Mouse (Mus musculus) yolk sac, embryonic 10.5 days (tissue): ENCODE measurements around the gene Creb3l2.

Experiments
- DNase-seq: peaks from one replicate; pipeline ENCODE4 v3.0.0-alpha.2; 2017; ENCODE audit warnings: low spot score

Gene Creb3l2

DNA sequence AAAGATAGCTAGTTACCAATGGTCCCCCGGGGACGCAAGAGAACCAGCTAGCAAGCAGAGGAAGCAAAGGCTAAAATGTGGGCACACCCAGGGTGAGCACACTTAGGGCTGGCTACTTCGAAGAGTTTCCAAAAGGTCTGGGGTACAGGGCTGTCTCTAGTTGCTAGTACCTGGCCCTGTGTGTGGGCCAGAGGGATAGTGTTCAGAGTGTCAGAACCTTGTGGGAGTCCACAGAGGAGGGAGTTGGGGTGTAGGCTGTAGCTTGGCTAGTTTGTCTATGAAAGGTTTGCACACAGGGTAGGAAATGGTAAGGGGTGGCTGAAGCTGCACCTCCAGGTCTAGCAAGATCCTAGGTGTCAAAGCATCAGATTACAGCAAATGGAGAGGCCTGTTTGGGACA is 116.9 kb downstream of the Creb3l2 start:
- no peak for DNase-seq

DNA sequence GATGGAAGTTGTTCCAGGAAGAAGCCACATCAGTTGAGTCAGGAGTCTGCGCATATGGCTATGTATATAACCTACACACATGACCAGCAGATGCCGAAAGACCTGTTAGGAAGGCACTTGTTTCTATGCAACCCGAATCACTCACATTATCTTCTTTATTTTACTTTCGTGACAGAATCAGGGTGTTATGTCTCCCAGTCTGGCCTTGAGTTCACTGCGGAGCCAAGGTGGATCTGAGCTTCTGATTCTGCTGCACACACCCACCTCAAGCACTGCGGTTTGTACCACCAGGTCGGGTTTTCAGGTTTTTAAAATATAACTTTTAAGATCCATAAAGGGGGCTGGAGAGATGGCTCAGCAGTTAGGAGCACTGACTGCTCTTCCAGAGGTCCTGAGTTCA is 119.3 kb downstream of the Creb3l2 start:
- DNase-seq, result no peak

DNA sequence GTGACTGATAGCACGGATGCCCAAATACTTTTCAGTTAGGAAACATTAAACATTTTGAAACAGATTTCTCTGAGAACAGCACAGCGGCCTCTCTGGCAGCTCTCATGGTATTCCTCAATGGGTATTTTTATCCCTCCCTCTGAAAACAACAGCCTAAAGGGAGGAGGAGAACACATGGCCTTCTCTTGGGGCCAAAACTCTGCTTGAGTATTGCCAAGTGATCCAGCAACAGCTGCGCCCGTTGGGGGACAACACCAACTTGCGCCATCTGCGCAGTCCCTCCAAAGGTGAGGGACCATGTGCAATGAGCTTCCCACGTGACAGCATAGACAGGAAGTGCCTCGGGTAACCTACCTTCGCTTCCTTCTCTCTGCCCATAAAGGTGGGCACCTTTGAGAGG is 119.9 kb downstream of the Creb3l2 start:
- no peak for DNase-seq

DNA sequence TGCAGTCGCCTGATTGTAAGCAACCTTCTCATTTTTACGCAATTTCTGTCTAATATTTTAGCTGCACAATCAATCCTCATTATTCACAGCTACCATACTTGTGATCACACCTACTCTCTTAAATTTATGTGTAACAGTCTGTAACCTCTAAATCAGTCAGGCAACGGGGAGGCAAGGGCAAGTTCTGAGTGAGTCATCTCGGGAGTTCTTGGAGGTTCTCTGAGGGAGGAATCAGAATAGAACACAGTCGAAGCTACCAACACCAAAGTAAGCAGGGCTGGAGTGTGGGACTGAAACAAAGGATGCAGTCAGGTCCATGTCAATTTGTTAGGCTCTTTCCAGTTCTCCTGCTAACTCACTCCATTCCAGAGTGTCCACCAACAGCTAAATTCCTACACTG is 124.0 kb downstream of the Creb3l2 start:
- no peak for DNase-seq

DNA sequence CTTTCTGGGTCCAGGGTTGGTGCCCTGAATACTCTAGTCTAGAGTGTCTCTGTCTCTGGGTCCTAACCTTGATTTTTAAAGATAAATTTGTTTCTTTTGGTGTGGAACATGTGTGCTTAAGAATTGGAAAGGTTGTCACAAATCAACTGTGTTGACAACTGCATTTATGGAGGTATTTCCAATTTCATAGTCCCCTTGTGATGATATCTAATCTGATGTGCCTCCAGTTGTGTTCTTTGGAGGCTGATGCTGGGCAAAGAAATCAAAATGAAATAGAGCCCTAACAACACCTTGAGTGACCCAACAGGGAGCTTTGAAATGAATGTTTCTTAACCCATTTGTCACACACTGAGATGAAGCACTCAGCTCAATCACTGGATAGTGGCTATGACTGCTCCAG is 126.5 kb downstream of the Creb3l2 start:
- DNase-seq, result no peak

DNA sequence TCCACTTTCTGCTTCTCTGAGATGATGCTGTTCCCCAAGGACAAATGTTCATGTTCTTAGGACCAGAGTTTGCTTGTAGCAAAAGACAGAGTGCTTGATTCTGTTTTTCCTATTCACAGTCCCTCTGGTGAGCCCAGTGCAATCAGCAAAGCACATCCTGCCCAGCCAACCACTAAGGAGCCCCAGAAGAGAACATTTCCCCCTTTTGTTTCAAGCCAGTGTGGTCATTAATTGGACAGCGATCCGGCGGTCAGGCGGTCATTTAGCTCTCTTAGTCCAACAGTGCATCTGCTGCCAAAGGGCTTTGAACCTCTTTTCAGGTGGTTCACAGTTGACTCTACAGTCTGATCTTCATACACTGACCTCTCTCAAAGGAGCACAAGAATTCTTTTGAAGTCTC is 131.3 kb downstream of the Creb3l2 start:
- DNase-seq, result no peak

DNA sequence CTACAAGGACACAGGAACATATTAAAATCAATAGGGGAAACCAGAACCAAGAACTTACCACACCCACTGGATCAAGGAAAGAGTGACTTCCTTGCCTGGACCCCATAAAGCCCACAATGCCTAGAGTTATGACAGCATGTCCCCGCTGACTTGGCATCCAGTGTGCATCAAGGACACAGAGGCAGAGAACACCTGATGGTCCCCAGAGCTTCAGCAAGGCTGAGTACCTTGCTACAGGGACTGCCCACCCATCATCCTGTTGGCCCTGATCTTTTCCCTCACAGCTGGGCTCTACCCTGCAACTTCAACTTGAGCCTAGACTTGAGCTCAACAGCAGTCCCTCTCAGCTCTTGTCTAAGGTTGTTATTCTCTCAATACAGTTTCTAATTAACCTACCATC is 135.3 kb downstream of the Creb3l2 start:
- no peak for DNase-seq

DNA sequence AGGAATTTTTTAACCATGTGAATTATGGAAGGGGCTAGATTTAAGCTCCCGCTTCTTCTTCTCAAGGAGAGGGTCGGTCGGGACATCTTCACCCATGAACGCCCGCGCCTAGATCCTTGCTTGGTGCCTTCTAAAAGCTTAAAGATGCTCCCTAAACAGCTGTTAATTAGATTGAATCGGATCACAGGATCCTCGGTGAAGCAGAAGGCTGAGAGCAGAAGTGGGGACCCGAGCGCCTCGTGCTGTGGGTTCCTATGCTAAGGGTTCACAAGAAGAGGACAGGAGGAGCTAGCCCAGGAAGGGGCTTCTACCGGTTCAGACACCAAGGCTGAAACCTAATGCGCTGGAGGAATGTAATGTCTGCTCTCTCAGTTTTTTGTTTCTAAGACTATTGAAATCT is 141.5 kb downstream of the Creb3l2 start:
- DNase-seq, result no peak

DNA sequence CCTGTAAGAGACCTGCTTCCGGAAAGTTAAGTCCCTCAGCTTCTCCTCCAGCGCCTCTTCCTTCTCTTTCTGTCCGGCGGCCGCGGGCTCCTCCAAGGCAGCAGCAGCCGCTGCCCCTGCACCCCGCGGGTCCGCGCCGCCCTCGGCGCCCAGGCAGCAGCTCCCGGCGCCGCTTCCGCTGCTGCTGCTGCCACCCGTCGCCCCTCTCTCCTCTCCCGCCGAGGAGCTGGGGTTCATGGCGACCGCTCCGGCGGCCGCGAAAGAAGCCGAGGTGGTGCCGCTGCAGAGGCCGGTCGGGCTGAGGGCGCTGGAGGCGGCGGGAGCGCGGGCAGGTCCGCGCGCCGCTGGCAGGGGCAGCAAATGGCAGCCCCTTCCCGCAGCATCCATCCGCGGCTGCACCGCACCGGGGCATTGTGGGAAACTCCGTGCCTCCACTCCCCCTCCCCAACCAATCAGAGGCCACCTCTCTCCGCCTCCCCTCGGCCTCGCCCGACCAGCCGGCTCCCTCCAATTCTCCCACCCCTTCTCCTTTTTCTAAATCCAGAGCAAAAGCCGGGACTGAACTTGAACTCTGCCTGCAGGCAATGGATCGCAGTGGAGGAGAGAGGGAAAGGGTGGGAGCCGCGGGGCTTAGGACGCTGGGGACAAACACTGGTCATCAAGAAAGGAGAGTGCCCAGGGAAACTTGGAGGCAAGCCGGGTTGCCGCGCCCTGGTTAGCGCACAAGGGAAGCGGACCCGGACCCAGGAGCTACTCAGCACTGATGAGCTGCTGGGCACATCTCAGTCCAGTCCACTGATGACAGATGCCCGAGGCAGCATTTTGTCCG is 142.2 kb downstream of the Creb3l2 start, which contains the start of gene Dgki:
Dgki (minus strand) TSS at position 623 of the 829 bp plus-strand sequence.
- DNase-seq, result peak; percentile 26

DNA sequence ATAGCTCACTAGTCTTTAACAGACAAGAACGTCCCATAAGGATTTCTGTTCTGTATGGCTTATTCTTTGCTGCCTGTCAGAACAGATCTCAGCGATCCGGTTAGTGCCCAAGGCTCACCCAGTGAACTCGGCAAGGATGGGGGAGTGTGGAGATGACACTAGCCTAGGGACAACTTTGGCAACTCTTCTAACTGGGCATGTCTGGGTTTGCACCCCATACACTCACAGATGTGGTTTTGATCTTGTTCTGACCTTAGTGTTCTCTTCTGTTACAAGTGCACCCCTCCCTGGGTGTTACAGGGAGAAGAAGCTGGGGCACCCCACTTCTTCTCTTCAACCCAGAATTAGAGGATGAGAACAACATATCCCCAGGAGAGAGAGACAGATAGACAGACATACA is 143.0 kb downstream of the Creb3l2 start:
- no peak for DNase-seq

DNA sequence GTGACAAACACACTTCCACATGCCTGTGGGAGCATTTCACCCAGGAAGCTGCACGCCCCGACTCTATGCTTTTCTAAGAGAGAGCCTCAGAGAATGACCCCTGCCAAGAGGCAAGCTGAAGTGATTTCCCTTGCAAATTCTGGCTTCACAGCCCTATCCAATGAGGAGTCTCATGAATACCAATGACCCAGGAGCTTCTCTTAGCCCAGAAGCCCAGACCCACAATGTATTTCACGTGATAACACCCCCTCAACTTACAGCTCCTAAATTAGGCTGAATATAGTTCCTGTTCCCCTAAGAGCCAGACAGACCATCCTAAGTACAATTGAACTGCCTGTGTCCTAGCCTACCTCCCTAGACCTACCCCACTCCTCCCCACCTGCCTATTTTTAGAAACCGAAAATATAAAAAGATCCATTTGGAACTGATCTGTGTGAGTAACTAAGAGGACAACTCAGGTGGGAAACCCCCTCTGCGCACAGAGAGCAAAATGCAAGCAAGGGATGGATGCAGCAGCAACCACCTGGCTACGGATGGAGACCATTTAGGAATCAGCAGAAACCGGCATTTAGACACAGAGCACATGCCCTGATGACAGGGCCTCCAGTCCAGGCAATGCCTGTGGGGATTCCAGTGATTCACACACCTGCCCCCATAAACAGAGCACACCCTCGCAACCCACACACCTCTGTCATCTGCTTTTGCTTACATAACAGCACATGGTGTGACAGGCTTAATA is 144.0 kb downstream of the Creb3l2 start:
- no peak for DNase-seq

DNA sequence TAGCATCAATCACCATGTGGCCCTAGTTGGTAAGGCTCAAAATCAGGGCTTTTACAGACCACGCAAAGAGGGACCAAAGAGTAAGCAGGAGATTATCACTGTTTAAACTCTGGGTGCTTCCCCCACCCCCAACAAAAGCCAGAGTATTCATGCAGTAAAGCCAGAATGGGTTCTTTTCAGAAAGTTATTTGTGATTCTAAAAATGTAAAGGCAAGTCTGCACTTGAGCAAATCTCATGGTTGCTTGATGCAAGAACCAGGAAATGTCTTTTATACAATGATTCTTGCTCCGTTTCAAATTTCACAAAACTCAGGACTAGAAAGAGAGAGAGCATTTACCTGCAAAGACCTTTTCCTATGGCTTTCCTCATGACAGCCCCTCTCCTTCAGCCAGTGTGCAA is 149.9 kb downstream of the Creb3l2 start:
- no peak for DNase-seq

DNA sequence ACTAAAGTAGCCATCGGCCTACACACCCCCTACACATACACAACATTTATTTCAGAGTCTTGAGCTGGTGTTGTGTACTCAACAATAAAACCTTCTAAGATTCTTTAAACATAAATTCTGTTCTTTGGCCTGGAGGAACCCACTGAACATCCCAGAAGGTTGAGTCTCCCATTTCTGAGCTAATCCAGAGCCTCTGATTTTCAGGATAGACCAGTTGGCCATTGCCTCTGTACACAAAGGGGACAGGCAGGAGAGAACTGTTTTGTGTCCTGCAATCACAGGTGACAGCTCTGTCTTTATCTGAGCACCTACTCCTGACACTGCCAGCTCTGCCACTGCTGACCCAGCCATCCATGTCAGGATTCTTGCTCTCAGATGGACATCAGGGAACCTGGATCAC is 150.8 kb downstream of the Creb3l2 start:
- DNase-seq, result no peak

DNA sequence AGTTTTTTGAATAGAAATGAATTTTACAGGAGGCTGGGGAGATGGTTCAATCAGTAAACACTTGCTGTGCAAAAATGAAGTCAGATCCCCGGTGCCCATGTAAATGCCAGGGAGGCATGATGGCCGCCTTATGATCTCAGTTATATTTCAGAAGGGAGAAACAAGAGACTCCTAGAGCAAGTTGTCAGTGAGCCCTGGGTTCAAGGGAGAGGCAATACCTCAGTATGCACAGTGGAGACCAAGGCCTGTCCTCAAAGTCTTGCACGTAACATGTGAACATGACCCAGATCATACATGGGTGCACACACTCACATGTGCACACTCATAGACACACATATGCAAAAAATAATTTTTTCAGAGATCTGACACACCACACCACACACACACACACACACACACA is 151.3 kb downstream of the Creb3l2 start:
- no peak for DNase-seq

DNA sequence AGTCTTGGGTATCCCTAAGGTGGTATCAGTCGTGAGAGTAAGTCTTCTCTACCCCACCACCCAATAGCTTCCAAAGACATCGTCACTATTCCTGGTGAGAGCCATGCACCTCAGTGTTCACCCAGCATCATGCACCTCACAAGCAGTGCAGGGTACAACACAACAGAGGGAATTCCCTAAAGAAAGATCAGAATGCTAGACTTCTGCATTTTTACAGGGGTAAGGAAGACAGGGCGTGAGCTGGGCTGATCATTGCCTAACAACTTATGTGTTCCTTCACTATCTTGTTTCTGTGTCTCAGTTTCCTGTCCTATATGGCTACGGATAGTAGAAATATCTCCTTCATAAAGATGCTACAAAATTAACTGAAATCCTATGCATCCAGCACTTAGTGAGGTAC is 155.8 kb downstream of the Creb3l2 start:
- no peak for DNase-seq

DNA sequence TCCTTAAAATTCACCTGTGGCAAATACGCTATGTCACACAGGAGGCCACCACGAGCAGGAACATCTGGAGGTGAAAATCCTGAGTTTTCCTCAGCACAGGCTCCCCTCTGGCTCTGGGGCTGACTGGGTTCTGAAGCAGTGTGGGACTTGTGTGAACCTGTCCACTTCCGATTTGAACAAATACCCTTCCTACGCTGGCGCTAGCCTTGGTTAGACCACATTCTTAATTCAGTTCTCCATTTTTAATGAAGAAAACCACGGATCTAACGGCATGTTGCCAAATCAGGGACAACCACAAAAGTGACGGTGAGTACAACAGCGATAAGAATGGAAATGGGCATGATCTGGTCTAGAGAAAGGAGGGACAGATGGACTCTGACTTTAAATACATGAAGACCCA is 157.1 kb downstream of the Creb3l2 start:
- DNase-seq, result no peak

DNA sequence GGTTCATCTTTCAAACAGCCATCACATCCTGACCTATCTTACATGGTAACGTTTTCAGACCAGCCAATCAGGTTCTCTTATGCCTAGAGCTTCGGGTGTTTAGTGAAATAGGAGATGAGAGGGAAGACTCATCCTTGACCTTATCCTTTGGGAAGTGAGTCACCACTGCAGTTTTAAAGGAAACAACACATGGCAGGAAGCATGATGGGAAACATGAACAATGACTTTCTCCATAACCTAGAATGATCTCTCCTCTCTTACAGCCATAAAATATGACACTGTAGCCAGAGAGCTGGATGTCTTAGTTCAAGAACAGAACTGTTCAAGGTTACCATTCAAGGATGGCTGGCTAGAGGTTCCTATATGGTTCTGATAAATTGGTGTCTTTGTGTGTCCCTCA is 158.6 kb downstream of the Creb3l2 start:
- DNase-seq, result no peak

DNA sequence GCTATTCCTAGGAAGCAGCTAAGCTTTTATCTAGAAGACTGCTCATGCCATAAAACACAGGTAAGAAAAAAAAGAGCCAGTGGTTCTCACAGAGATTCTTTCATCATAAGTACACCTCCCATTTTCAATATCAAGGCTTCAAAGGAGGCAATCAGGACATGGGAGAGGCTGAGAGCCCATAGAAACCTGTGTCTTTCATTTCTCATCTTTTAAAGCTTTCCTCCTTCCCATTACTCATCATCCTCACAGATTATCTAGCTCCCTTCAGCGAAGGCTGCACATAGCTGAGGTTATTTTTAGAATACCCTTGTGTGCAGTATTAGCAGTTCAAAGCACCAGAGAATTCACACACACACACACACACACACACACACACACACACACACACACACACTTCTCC is 159.3 kb downstream of the Creb3l2 start:
- no peak for DNase-seq
